Mouse (Mus musculus) megakaryocyte, embryonic 14.5 days (primary cell): ENCODE results near the gene Gpx3.

Experiments used
- FLI1 ChIP-seq: IDR thresholded peaks from 2 replicates; pipeline ENCODE4 v1.6.1; 2012; ENCODE audit warnings: low read length, inconsistent platforms, mixed read lengths
- GATA1 ChIP-seq: IDR thresholded peaks from 3 replicates; pipeline ENCODE4 v1.6.1; 2012; ENCODE audit warnings: mixed read lengths, low read length, inconsistent platforms, borderline replicate concordance

DNA sequence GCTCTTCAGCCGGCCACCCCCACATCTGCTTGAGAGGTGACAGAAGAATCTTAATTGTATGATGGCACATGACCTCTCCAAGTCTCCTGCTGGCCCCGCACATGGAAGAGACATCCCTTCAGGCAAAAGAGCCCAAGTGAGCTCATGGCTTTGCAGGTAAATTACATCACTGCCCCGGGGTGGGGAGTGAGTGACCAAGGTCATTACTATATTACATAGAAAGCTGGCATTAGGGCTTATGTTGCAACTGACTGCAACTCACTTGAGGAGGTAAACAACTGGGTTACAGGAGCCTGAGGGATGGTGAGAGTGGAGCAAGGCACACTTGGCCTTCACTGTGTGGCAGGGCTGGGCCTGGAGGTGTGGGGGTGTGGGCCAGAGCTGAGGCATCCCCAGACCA is 26.0 kb downstream of the Gpx3 start:
- TF ChIP-seq GATA1 (no peak), FLI1 (no peak)
